Mouse (Mus musculus) lung, adult 2 months (tissue): Measurements from ENCODE around the gene Stub1. TPM values are rescaled to one million over a fixed set of nuclear protein-coding genes. Genes with fewer than 3 reads are reported as not detected.

Experiments
- DNase-seq: peaks from one replicate; pipeline ENCODE4 v3.0.0; 2022
- H3K4me1 ChIP-seq: fragments of 200-500 bp; 2 replicates; pipeline ENCODE4 v1.6.1; 2011; ENCODE audit warnings: low read length; ENCODE audit not compliant: control insufficient read depth, insufficient read depth
- H3K4me3 ChIP-seq: fragments of 200-500 bp; replicated peaks from 2 replicates; pipeline ENCODE3; 2011; ENCODE audit warnings: low read depth, mild to moderate bottlenecking, control low read depth, low read length; ENCODE audit errors: extremely low read depth
- CTCF ChIP-seq: fragments of 200-500 bp; IDR thresholded peaks from 2 replicates; pipeline ENCODE4 v1.5.1; 2011; ENCODE audit warnings: mild to moderate bottlenecking, low read length, control low read depth; ENCODE audit not compliant: insufficient read depth
- POLR2A ChIP-seq: fragments of 200-500 bp; IDR thresholded peaks from 2 replicates; pipeline ENCODE4 v1.6.1; 2011; ENCODE audit warnings: low read depth, mild to moderate bottlenecking, control low read depth, low read length, borderline replicate concordance; ENCODE audit errors: extremely low read depth
- WGBS: fragments of 180-500 bp; shearing (Covaris S2); methylation state at CpG from one replicate; pipeline ENCODE4 v1.1.7; 2018; 5-methylcytosine and 5-hydroxymethylcytosine counted together
- polyA plus RNA-seq: library from polyadenylated mRNA; depleted of rRNA; stranded (reverse); fragments of >200 nt; gene quantifications from 2 replicates; pipeline ENCODE4 v1.2.3, GENCODE M21; 2012

Gene Stub1
- polyA plus RNA-seq, 1 experiment: 160 TPM

- peak; percentile 51 for TF ChIP-seq POLR2A
- no peak for TF ChIP-seq CTCF
- under 1% methylated on average over 77 of the region's 77 CpGs for WGBS
- peak; percentile 99 for DNase-seq
- Histone ChIP-seq H3K4me1 (peaks cover 31% of the 10 kb centered on the region), H3K4me3 (peak overlapping the region; percentile 84)
Observed at GRCm38 (mm10) chr17:25832436-25833290, 541 bp downstream of the Stub1 start.

- H3K4me3 ChIP-seq: peak overlapping the region; percentile 77
- TF ChIP-seq CTCF: no peak
- TF ChIP-seq POLR2A: no peak
- no peak for DNase-seq
- H3K4me1 ChIP-seq: peaks cover 28% of the 10 kb centered on the region
- WGBS: 40% methylated on average over 21 of the region's 21 CpGs
Observed at GRCm38 (mm10) chr17:25831451-25832281, 1.5 kb downstream of the Stub1 start.

GRCm38 (mm10) chr17:25830806-25831431 lies 2.3 kb downstream of the Stub1 start:
- no peak for TF ChIP-seq POLR2A
- TF ChIP-seq CTCF: no peak
- no peak overlapping the region for H3K4me3 ChIP-seq
- peaks cover 24% of the 10 kb centered on the region for H3K4me1 ChIP-seq
- no peak for DNase-seq
- WGBS: 80% methylated on average over 14 of the region's 14 CpGs

- DNase-seq: no peak
- WGBS: 70% methylated on average over 4 of the region's 4 CpGs
- TF ChIP-seq POLR2A (0 out of 2 replicates have a peak, but pooled peaks have one; percentile 4), CTCF (no peak)
- Histone ChIP-seq H3K4me1 (peaks cover 24% of the 10 kb centered on the region), H3K4me3 (no peak overlapping the region)
Observed at GRCm38 (mm10) chr17:25830200-25830753, 2.9 kb downstream of the Stub1 start.

GRCm38 (mm10) chr17:25829558-25830017 lies 3.6 kb downstream of the Stub1 start:
- 33% methylated on average over 8 of the region's 8 CpGs for WGBS
- no peak for DNase-seq

DNA sequence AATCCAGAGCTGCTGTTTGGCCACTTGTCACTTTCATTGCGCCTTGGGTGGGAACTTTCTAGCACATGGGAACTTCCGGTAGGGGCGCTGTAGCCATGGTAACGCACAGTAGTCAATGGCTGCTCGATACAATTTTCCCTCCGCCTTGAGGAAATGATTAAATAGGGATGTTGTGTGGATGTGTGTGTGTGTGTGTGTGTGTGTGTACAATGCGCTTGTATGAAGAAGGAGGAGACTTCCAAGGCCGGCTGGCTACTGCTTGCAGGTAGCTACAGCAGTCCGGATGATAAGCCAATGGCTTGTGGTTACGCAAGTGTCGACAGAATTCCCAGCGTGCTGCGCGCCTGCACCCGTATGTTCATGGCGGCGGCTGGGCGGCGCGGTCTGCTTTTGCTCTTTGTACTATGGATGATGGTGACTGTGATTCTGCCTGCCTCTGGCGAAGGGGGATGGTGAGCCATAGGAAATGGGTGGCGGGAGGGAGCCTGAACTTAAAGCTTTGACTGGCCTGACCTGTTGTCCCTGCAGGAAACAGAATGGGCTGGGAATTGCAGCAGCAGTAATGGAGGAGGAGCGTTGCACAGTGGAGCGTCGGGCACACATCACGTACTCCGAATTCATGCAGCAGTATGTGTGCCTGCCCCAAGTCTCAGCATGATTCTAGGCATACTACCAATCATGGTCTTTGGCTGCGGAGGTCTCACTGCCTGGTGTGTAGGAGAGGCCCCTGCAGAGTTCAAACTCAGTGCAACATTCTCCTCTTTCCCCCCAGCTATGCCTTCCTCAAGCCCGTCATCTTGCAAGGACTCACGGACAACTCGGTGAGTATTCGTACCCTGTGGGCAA lies 4.3 kb downstream of the Stub1 start, which contains the start of gene Jmjd8:
Jmjd8 (plus strand) TSS at position 156 of the 846 bp plus-strand sequence.
- H3K4me3 ChIP-seq: peak within 1 kb of the TSS; percentile 95
- peak; percentile 56; the same call in 1 of the 2 replicates for TF ChIP-seq POLR2A
- 0 out of 2 replicates have a peak, but pooled peaks have one; percentile 14 for TF ChIP-seq CTCF
- H3K4me1 ChIP-seq: peaks cover 23% of the 10 kb centered on the region
- DNase-seq: peak; percentile 73
- 2% methylated on average over 32 of the region's 32 CpGs for WGBS

More at GRCm38 (mm10) chr17:25829558-25830017, 3.6 kb downstream of the Stub1 start:
- no peak for TF ChIP-seq CTCF
- no peak for TF ChIP-seq POLR2A
- peak overlapping the region; percentile 95 for H3K4me3 ChIP-seq
- H3K4me1 ChIP-seq: peaks cover 22% of the 10 kb centered on the region

GRCm38 (mm10) chr17:25828223-25828594 lies 5.0 kb downstream of the Stub1 start:
- no peak for DNase-seq
- Histone ChIP-seq H3K4me3 (peak overlapping the region; percentile 95), H3K4me1 (peaks cover 23% of the 10 kb centered on the region)
- no peak for TF ChIP-seq CTCF
- TF ChIP-seq POLR2A: no peak
- WGBS: 76% methylated on average over 8 of the region's 8 CpGs

DNA sequence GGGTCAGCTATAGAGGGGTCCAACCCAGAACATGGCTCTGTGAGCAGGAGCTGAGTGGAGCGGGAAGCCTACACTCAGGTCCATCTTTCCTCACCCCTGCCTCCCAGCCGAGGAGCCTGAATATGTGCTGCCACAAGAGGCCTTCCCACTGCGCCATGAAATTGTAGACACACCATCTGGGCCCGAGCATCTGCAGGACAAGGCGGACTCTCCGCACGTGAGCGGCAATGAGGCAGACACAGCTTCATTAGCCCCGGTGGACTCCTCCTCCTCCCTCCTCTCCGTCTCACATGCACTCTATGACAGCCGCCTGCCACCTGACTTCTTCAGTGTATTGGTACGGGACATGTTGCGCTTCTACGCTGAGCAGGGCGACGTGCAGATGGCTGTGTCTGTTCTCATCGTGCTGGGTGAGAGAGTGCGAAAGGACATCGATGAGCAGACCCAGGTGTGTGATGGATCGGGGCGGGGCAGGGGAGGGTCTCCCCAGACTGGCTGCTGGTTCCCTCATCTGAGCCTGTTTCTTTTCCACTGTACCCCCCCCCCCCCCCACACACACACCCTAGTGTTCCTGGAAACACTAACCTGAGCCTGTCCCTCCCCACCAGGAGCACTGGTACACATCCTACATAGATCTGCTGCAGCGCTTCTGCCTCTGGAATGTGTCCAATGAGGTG lies 5.5 kb downstream of the Stub1 start:
- WGBS: 94% methylated on average over 22 of the region's 22 CpGs
- peaks cover 23% of the 10 kb centered on the region for H3K4me1 ChIP-seq
- H3K4me3 ChIP-seq: no peak overlapping the region
- DNase-seq: no peak
- TF ChIP-seq CTCF (no peak), POLR2A (no peak)
